Mouse (Mus musculus) ZHBTc4 (cell line): ENCODE data around the gene Gm49354.
A peak's percentile ranks its signal among the peaks of the same experiment; 100 is the strongest.
"Not testable (repeated sequence)": the region's sequence is repeated elsewhere in the genome, so short reads cannot be mapped to it uniquely, and the experiment has no call there.

Source experiments
- DNase-seq: peaks from one replicate; pipeline ENCODE4 v3.0.0-alpha.2; 2011; ENCODE audit warnings: low read depth, low spot score

Gene Gm49354

DNA sequence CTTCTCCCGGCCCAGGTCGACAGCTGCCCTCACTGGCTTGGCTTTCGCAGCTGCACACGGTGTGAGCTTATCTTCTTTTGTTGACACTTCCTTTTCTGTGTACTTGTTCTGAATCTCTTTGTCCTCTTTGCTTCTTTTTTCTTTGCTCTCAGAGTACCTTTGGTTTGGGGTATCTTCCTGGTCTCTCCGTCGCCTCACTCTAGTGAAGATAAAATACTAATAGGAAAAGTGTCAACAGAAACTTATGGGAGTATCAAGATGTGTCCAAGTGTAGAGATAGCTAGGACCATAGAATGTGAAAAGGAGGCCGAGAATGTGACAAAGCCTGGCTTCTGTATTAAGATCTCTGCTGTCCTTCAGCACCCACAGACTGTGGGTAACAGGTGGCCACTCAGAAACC lies at the start of gene Gm49354:
Gene Gm49354, minus strand, starts transcription at position 101 of the 400 bp plus-strand sequence.
- no peak for DNase-seq

DNA sequence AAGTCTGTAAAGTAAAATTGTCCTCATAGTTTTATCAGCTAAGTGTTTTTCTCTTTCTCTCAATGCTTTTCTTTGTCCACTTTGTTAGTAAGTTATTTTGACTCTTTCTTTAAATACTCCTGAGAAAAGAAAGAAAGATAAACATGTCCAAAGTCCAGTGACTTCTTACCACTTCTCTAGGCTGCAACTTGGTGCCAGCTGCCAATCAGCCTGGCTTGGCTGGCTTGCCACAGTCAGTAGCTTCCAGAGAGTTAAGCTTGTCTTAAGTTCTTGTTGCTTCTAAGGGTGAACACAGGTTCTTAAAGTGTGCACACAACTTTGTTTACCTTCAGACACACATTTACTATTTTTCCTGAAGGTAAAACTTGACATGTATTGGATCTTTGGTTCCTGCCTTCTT lies 43.9 kb upstream of the Gm49354 start:
- DNase-seq: no peak

DNA sequence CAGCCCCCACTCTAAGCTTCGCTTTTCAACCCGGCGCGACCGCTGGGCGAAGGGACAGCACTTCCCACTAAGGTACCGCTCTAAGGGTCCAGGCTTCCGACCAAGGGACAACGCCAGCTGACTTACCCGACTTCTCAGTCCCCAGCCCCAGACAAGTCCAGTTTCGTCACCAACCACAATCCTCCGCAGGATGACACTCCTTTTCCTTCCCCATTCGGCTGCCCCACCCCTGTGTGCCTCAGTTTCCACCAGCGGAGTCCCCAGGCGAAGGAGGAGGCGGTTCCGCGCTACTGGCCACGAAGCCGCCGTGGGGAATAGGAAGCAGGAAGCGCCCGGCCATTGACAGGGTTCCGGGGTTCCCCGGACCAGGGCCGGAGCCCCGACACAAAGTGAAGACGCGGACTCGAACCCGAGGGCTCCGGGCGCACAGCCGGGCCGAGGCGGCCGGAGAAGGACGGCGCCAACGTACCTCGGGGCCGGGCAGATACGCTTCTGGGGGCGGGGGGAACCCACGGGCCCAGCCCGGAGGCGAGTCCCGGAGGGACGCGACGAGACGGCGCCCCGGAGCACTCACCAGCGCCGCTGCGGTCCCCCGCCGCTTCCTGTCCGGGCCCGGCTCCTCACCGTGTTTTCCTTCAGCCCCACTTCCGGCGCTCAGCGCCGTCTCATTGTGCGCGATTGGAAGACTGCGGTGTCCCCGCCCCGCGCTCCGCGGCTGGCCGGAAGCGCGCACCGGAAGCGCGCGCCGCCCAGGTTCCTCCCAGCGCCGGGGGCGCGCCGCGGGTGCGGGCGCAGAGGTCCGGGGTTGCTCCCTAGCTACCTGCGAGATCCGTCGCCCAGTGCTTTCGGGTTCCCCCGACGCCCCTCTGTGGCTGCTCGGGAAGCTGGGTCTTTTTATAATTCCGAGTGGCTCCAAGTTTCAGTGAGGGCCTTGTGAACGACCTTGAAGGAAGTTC lies 40.7 kb upstream of the Gm49354 start, which contains the start of gene Tut7:
Gene Tut7, minus strand, starts transcription at position 641 of the 956 bp plus-strand sequence.
- DNase-seq: peak; percentile 98

DNA sequence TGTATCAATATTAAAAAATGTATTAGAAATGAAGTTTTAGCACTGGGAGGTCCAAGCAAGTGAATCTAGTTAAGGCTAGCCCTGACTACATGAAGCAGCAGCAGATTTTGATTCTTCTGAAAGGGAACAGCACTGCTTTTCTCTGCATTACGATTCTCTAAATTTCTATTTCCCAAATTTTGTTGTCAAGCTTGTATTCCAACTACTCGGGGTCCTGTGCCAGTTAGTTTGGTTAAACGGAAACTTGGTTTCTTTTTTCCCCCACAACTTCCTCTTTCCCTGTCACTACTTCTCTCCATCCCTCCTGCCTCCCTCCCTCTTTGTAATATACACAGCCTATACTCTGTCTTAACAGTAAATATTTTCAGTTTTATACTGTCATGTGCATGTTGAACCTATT lies 38.8 kb upstream of the Gm49354 start:
- no peak for DNase-seq

DNA sequence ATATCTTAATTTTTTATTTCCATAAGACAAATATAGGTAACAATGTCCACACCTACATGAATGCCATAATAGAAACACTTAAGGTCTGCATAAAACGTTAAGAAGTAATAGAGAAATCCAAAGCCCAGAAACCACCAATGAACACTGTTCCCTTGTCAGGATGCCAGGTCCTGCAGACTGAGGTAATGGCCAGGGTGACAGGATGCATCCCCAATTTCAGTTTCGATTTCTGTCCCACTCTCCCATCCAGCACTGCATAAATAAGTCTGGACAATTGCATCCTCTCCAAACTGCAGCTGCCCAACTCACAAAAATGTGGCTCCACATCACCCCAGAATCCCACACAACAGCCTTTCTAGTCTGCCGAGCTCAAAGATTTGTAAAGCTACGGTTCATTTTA lies 38.1 kb upstream of the Gm49354 start:
- no peak for DNase-seq

DNA sequence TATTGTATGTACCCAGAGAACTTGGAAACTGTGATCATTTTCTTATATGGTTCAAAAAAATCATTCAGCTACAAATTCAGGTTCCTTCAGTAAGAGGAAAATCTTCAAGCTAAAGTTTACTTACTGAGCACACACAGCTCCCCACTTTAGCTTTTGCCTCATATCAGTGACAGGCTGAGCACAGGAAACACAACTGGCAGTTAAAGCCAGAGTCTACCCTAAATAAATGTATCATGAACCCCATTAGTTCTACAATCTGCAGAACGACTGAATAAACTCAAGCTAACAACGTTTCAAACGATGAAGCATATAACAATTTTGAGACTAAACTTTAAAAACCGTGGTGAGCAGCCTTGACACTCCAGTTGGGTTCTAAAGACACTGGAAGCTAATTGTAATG lies 35.3 kb upstream of the Gm49354 start:
- no peak for DNase-seq

DNA sequence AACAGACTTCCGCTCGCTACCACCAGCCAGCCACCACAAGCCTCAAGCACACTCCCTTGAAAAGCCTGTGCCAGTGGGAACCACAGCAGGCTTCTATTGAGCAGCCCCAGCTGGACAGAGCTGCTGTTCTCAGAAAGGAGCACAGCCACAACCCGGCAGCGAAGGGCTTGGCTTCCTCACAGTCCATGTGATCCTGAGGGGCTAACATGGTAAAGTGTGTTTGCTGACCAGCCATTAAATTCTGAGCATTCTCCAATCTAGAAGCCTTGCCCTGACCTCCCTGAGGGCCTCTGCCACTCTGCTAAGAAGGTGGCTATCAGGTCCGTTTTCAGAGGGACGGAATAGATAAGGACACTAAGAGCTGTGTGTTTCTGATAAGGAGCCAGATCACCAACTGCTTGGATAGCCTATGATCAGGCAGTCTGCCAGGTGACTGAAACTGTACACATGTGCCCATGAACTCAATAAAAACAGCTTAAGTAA lies 32.1 kb upstream of the Gm49354 start:
- DNase-seq: no peak

DNA sequence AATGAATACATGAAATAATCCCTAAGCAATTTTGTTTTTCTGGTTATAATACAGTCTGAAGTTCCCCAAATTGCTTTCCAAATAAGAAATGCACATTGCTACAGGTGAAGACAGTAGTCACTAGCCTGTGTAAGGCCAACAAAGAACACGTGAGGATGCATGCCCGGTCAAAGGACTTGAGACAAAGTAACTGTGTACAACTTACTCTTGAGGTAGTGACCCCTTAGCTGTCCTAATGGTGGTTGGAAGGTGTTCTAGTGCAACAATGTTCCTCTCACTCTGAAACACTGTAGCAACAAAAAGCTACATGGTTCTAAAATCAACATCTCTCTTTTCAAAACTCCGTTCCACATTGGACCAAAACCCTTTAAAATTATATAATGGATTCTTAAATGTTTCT lies 29.5 kb upstream of the Gm49354 start:
- no peak for DNase-seq

DNA sequence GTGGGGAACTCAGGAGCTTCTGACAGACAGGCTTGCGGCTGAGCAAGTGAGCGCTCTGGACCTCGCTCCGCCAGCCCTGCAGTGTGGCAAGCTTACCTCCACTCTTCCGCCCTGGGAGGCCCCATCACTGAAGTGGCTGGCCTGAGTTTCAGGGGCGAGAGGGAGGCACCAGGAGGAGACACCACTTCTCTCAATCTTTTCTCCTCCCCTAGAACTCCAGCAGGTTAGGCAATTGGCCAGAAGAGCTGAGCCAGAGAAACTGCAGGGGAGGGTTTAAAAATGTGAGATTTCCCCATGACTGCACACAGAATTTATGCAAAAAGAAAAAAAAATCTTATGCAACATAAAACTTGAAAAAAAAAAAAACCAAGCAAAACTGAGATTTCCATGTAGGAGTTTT lies 19.0 kb upstream of the Gm49354 start:
- no peak for DNase-seq

DNA sequence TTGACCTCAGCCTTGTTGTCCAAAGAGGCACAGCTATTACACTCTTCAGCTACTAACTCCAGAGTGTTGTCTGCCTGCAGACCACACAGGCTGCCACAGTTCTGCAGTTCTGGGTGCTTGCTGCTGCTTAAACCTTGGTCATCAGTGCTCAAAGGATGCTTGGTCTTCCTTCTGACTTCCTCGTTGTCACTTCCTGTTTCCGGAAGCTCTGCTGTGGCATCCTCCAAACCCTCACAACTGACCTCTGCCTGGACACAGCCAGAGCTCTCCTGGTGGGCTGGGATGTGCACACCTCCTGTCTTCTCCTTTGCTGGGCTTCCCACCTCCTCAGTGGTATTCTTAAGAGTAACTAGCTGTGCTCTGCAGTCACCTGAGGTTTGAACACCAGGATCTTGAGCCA lies 18.0 kb upstream of the Gm49354 start:
- no peak for DNase-seq

DNA sequence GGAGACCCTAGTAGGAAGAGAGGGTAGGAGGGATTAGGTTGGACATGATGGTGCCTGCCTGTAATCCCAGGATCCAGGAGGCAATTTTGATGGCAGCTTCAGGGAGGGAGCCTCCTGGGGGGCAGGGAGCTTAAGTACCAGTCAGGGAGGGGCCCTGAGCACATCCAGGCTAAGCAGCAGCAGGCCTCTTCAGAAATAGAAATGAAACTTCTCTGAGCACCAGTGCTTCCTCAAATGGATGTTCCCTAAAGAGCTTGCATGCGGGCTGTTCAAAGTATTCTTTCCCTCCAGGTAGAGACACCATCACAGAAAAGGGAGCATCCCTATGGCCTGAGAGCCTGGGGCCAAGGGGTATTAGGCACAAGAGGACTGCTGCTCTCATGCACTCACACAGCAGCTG lies 16.3 kb upstream of the Gm49354 start:
- no peak for DNase-seq

DNA sequence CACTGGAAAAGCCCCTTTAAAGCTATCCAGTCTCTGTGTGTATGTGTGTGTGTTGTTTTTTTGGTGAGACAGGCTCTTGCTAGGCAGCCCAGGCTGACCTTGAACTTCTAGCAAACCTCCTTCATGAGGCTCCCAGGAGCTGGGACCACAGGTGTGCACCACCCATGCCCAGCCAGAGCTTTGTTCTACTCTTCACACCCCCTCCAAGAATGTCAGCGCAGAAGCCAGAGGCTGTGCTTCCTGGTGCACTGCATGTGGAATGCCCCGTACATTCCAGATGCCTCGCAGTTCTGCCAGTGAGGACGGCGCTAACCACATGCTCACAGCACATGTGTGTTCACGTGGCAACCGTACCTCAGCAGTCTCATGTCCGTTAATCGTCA lies 14.4 kb upstream of the Gm49354 start:
- DNase-seq: peak; percentile 89

DNA sequence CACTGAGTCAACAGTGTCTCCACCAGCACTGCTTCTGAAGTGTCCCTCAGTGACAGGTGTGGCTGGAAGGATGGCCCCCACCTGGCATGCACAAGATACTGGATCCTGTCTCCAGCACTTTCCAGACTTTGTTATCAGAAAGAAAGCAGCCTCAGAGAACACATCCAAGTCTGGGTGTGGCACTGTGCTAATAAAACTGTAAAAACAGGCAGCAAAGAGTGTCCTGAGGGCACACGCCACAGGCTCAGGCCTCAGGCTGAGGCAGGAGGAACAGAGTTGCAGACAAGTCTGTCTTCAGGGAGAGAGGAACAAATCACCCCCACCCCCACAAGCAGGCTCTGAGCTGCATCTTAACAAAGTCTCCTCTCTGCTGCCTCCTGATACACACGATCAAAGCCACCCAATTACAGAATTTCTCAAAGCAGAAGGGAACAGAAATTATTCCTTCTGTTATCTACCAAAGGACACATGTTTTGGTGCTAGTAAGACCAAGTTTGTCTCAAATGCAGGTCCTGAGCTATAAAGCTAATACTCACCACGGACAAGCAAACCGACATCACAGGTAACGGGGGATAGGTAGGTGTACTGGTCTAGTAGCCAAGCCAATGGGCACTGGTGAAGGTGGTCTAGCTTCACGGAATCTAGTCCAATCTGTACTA lies 13.9 kb upstream of the Gm49354 start:
- peak; percentile 67 for DNase-seq

DNA sequence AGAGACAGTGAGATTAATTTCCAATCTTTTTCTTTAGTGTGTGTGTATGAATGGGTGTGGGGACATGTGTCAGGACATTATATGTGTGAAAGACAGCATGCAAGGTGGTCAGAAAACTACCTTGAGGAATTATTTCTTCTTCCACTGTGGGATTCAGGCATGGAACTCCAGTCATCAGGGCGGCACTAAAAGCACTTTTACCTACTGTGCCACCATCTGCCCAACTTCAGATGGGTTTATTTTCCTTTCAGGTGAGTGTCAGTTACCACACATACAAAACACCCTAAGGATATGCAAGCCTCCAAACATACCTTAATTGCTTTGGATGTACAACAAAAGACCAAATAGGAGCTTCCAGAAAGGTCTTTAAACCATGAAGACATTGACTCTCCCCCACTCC lies 12.7 kb upstream of the Gm49354 start:
- no peak for DNase-seq

DNA sequence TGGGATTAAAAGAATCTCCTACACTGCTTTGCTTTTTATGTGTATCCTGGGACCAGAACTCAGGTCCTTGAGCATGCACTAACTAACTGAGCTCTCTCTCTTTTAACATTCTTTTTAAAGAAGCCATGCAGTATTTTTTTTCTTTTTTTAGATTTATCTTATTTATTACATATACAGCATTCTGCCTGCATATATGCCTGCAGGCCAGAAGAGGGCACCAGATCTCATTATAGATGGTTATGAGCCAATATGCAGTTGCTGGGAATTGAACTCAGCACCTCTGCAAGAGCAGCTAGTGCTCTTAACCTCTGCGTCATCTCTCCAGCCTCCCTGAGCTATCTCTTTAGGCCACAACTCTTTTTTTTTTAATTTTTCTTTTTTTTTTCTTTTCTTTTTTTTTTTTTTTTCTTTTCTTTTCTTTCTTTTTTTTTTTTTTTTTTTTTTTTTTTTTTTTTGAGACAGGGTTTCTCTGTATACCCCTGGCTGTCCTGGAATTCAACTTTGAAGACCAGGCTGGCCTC lies 2.2 kb downstream of the Gm49354 start:
- not testable (repeated sequence) for DNase-seq

DNA sequence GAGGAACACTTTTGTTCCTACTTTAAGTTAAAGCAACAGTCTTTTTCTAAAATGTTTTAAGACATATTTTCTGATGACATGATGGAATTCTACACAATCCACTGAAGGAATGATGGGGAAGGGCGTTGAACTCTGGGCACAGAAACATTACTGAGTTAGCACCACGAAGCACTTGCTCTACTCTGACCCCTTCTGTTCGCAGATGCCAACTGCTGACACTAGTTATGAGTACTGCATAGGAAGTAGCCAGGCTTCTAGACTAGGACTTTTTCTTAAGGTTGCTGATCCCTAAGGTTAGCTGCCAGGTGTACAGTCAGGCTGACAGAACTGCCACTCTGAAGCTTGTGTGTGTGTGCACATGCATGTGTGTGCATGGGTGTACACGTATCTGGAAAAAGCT lies 2.8 kb downstream of the Gm49354 start:
- DNase-seq: peak; percentile 47

DNA sequence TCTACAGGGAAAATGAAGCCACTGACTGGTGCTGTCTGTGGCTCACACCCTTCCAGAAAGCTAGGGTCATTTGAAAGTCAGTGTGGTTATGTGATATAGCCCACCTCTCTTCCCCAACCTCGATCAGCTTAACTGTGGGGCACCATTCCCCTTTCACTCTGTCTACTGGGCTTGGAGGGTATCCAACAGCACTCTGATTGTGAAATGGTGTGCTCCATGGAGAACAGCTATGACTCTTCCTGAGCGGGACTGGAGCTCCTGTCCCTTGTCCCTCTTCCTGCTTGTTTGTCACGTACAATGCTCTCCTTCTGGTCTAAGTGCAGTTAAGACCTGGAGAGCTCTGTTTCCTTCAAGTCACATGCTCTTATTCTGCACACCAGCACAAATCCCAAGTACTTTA lies 6.9 kb downstream of the Gm49354 start:
- no peak for DNase-seq

DNA sequence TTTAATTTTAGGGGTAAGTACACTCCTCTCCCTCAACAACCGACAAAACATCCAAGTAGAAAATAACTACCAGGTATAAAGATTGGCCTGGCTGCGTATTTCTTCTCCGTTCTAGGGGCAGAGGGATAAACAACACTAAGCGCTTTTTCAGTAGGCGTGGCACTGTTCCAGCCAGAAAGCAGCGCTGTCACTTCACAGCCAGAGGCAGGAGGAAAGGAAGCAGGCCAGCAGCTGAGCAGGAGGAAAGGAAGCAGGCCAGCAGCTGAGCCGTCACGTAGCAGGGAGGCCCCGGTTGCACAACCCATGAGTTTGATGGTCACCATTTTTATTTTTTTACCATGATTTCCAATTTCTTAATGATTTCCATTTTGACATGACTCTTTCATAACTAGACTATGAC lies 10.8 kb downstream of the Gm49354 start:
- peak; percentile 48 for DNase-seq

DNA sequence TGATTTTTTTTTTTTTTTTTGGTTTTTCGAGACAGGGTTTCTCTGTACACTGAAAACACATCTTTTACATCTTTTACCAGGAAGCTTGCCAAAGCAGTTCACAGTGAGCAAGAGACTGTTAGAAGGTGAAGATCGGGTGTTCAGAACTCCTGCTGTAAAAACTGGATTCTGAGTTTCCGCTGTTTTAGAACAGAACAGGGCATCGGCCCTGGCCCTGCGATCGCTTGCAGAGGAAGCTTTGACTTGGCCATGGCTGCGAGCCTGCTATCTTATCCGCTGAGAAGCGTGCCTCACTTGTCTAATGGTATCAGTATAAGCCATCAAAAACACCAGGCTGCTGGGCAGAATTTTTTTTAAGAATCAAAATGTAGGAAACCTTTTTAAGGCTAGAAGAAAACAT lies 11.2 kb downstream of the Gm49354 start:
- DNase-seq: no peak

DNA sequence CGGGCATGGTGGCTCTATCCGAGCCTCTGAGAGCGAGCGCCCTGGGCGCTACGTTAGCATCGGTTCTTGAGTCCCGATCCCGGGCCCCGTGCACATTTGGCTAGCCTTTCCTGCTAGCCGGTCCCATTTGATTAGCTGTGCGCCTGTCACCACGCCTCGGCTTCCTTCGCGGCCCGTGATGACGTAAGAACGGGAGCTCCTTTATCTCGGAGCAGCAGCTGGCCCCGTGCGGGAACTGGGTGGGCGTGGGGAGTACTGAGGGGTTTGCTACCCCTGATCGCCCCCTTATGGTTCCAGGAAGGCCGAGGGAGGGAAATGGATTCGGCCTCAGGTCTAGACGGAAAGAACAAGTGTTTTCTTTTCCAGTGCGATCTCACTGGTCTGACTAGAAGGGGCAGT lies 11.9 kb downstream of the Gm49354 start:
- DNase-seq: peak; percentile 95

DNA sequence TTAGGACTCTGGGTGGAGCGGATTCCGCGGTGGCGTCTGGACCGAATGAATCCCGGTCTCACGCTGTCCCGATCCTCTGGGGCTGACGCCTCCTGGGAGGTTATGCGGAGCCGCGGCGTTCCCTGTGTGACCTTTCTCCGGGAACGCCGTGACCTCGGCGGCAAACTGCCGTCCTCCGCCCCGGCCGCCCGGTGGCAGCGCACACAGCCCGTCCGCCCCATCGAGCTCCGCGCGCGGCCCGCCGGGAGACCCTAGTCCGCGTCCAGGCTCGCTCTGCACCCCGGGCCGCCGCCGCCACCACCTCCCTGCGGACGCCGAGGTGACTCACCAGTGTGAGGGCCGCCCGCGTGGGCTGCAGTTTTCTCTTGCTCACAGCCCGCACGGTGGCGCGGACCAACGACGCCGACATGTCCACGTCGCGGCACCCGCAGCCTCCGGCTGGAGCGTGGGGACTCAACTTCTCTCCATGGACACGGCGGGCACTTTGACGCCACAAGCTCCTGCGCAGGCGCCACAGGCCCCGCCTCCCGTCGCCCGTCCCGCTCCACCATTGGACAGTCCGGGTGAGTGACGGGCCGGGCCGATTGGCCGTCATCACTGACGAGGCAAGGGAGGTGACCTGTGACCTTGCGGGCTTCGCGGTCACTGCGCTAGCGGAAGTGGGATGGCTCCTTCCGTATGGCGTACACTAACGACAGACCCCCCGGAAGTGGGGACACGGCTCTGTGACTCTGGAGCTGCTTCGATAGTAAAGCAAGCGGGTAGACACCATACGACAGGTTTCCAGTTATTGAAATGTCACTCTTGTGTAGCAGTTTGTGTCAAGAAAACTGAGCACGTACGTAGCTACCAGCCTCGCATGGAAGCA lies 12.5 kb downstream of the Gm49354 start, which contains the start of gene Isca1:
Gene Isca1, minus strand, starts transcription at position 515 of the 868 bp plus-strand sequence.
- peak; percentile 99 for DNase-seq
